Mouse (Mus musculus) spleen, adult 2 months (tissue): ENCODE results near the gene Slc5a5.

ENCODE experiments used
- CTCF ChIP-seq: fragments of 200-500 bp; IDR thresholded peaks from 2 replicates; pipeline ENCODE4 v1.5.1; 2011; ENCODE audit warnings: mild to moderate bottlenecking, inconsistent platforms; ENCODE audit not compliant: insufficient read depth, insufficient read length, insufficient replicate concordance; ENCODE audit errors: extremely low read depth
- POLR2A ChIP-seq: fragments of 200-500 bp; IDR thresholded peaks from 2 replicates; pipeline ENCODE4 v1.6.1; 2011; ENCODE audit warnings: low read depth, low read length, inconsistent platforms

GRCm38 (mm10) chr8:70856028-70856427 is 36.5 kb downstream of the Slc5a5 start:
- TF ChIP-seq POLR2A (no peak), CTCF (no peak)
